9 mouse cellular contexts compared by ENCODE assay signal in the genomic region with DNA sequence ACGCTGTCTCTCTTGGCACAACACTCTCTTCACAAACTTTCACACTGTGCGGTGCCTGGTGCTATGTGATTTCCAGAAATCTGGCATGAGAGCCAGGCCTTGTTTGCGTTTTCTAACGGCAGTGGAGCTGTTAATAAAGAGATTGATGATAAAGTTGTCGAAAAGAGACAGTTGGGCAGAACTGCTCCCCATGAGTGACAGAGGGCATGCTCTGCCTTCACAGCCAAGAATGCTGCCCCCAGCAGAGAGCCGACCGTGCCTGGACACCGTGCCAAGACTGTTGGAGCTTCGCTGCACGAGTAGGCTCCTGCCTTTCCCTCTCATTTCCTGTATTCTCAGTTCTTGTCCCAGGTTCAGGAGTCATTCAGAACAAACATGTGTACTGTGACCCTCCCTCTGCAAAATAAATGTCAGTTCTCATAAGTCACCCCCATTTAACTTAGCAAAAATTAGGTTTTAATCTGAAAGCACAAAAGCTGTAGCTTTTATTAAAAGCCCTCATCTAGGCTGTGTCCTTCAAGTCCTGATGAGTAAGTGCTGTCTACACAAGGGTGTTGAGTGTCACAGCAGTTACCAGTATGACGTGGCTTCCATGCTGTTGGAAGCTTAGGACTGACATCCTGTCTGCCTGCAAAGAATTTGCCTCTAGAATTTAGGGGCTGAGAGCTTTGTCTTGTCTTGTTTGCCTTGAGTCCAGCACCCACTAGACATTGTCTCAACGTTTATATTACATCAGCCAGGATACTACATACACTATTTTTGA. TPM values are rescaled to one million over a fixed set of nuclear protein-coding genes. Genes with fewer than 3 reads are reported as not detected.
DNase-seq lines count a peak whose midpoint lies in the region; ATAC-seq lines count a peak whose summit lies in the region.
"Had no signal": no experiment of that assay in that cellular context is flagged by ENCODE, and none has a peak within 500 bp of the region (broad histone marks: within the 10 kb centered on the region; RNA-seq: fewer than 3 reads in every experiment).

No protein-coding gene starts in this region.

- H3K4me1 ChIP-seq in hindbrain, embryonic 14.5 days (replicated peaks; ENCODE audit: control insufficient read depth, insufficient read depth, low read length), result no peaks in the 10 kb centered on the region
- H3K4me1 ChIP-seq in hindbrain, embryonic 10.5 days (replicated peaks), result peaks cover 5% of the 10 kb centered on the region; the same call in 1 of the 2 replicates
- H3K4me1 ChIP-seq in hindbrain, embryonic 16.5 days (ENCODE audit: control insufficient read depth, insufficient read depth, low read depth, low read length), result peaks cover 3% of the 10 kb centered on the region; the same call in 1 of the 2 replicates

- no peak overlapping the region for H3K9ac ChIP-seq in hindbrain, embryonic 14.5 days
- no peak overlapping the region for H3K9ac ChIP-seq in hindbrain, embryonic 16.5 days (ENCODE audit: low read depth, low read length)
- H3K9ac ChIP-seq: neural tube, embryonic 13.5 days had no signal

- DNase-seq in hindbrain, embryonic 14.5 days (ENCODE audit: low spot score), result no peak
- DNase-seq in hindbrain, embryonic 10.5 days (ENCODE audit: low spot score), result no peak
- DNase-seq in adrenal gland, postnatal 14 days, result peak; percentile 74
- DNase-seq in cerebellum, postnatal 14 days, result peak; percentile 88 to 92
- DNase-seq in right cerebral cortex, postnatal 36 days (ENCODE audit: low spot score in 2 of 2), result no peak
- no peak for DNase-seq in spleen, postnatal 4 days (ENCODE audit: low spot score in 2 of 2)

- WGBS in hindbrain, embryonic 14.5 days, result 55% methylated on average over 12 of the region's 12 CpGs
- WGBS in hindbrain, embryonic 10.5 days, result 80% methylated on average over 12 of the region's 12 CpGs
- WGBS in hindbrain, embryonic 16.5 days, result 45% methylated on average over 12 of the region's 12 CpGs

- H3K9me3 ChIP-seq in hindbrain, embryonic 14.5 days (ENCODE audit: control insufficient read depth, low read length), result no peaks in the 10 kb centered on the region
- H3K9me3 ChIP-seq in hindbrain, embryonic 10.5 days, result no peaks in the 10 kb centered on the region
- H3K9me3 ChIP-seq in hindbrain, embryonic 16.5 days (ENCODE audit: control insufficient read depth, low read length), result no peaks in the 10 kb centered on the region
- H3K9me3 ChIP-seq: neural tube, embryonic 13.5 days had no signal

- no peak overlapping the region for H3K27ac ChIP-seq in hindbrain, embryonic 14.5 days
- no peak overlapping the region for H3K27ac ChIP-seq in hindbrain, embryonic 10.5 days
- H3K27ac ChIP-seq in hindbrain, embryonic 16.5 days (ENCODE audit: low read depth, low read length), result no peak overlapping the region
- H3K27ac ChIP-seq: neural tube, embryonic 13.5 days had no signal

- ATAC-seq in hindbrain, embryonic 14.5 days (ENCODE audit: low FRiP score), result peak; percentile 59; the same call in 1 of the 2 replicates
- peak; percentile 65 for ATAC-seq in hindbrain, embryonic 16.5 days
- ATAC-seq in erythroid progenitor cell, adult 5-6 weeks (replicated peaks; ENCODE audit: low FRiP score, poor library complexity, severe bottlenecking), result no peak

- no peak overlapping the region for H3K4me2 ChIP-seq in hindbrain, embryonic 14.5 days (replicated peaks)
- no peak overlapping the region for H3K4me2 ChIP-seq in hindbrain, embryonic 16.5 days (ENCODE audit: low read length)
- H3K4me2 ChIP-seq: neural tube, embryonic 13.5 days had no signal

- H3K36me3 ChIP-seq in hindbrain, embryonic 14.5 days (replicated peaks; ENCODE audit: control insufficient read depth, insufficient read depth), result peaks cover 12% of the 10 kb centered on the region
- H3K36me3 ChIP-seq in hindbrain, embryonic 10.5 days, result peaks cover 56% of the 10 kb centered on the region
- H3K36me3 ChIP-seq in hindbrain, embryonic 16.5 days (ENCODE audit: control insufficient read depth, insufficient read depth, low read length), result no peaks in the 10 kb centered on the region; the same call in 1 of the 2 replicates

- no peaks in the 10 kb centered on the region for H3K27me3 ChIP-seq in hindbrain, embryonic 14.5 days (ENCODE audit: control insufficient read depth, insufficient read depth, low read length)
- H3K27me3 ChIP-seq in hindbrain, embryonic 10.5 days (ENCODE audit: insufficient read depth, poor library complexity, severe bottlenecking), result no peaks in the 10 kb centered on the region
- no peaks in the 10 kb centered on the region for H3K27me3 ChIP-seq in hindbrain, embryonic 16.5 days (replicated peaks; ENCODE audit: control insufficient read depth, insufficient read depth, low read length)
- H3K27me3 ChIP-seq: neural tube, embryonic 13.5 days had no signal

- no peak overlapping the region for H3K4me3 ChIP-seq in hindbrain, embryonic 14.5 days (replicated peaks; ENCODE audit: low read length)
- H3K4me3 ChIP-seq in hindbrain, embryonic 10.5 days, result no peak overlapping the region
- no peak overlapping the region for H3K4me3 ChIP-seq in hindbrain, embryonic 16.5 days (ENCODE audit: low read length)
- H3K4me3 ChIP-seq: neural tube, embryonic 13.5 days had no signal

RNA-seq across cellular contexts. Expression of a gene that starts 58.9 kb away (rescaled TPM):
- 129 and 140 TPM in 2 replicates for polyA plus RNA-seq in hindbrain, embryonic 14.5 days (2014; fragmentation: Nextera tagmentation; extraction: Ambion mirVana)
- 268 and 286 TPM in 2 replicates for polyA plus RNA-seq in hindbrain, embryonic 10.5 days (2016; fragmentation: Nextera tagmentation; extraction: Ambion mirVana)
- total RNA-seq in adrenal gland, postnatal 14 days (2021), result 188 and 189 TPM in 2 replicates
- polyA plus RNA-seq in hindbrain, embryonic 16.5 days (2015; fragmentation: Nextera tagmentation; extraction: Ambion mirVana), result 127 and 138 TPM in 2 replicates
- 104 and 179 TPM in 2 replicates for total RNA-seq in erythroid progenitor cell, adult 5-6 weeks (2015; ENCODE audit: low replicate concordance)
- total RNA-seq in erythroid progenitor cell, adult 5-6 weeks (2017; ENCODE audit: low replicate concordance), result 74.6 and 104 TPM in 2 replicates

Comparison
In these comparisons a context has a peak if more than half of its experiments do, and no peak if none do; other contexts are left out.
1. DNase-seq: peak in adrenal gland, postnatal 14 days (single experiment) and cerebellum, postnatal 14 days (2 of 2); none in hindbrain, embryonic 14.5 days (single experiment), hindbrain, embryonic 10.5 days (single experiment), right cerebral cortex, postnatal 36 days (0 of 2) and spleen, postnatal 4 days (0 of 2).